Mouse (Mus musculus) bone marrow, adult 2 months (tissue): ENCODE data around the gene Tmem35b. TPM values are rescaled to one million over a fixed set of nuclear protein-coding genes. Genes with fewer than 3 reads are reported as not detected.

Experiments used
- H3K27ac ChIP-seq: fragments of 200-500 bp; 2 replicates; pipeline ENCODE4 v1.5.1; 2012; ENCODE audit warnings: low read depth, mild to moderate bottlenecking, control low read depth, inconsistent platforms, low read length; ENCODE audit not compliant: control insufficient read depth, poor library complexity, insufficient read depth
- H3K4me1 ChIP-seq: fragments of 200-500 bp; 2 replicates; pipeline ENCODE4 v1.6.1; 2011; ENCODE audit warnings: low read length; ENCODE audit not compliant: control insufficient read depth, insufficient read depth
- H3K4me3 ChIP-seq: fragments of 200-500 bp; replicated peaks from 2 replicates; pipeline ENCODE3; 2011; ENCODE audit warnings: mild to moderate bottlenecking, low read depth, low read length, control low read depth; ENCODE audit not compliant: control insufficient read depth
- CTCF ChIP-seq: fragments of 200-500 bp; IDR thresholded peaks from 2 replicates; pipeline ENCODE4 v1.5.1; 2011; ENCODE audit warnings: low read length, control low read depth; ENCODE audit not compliant: control insufficient read depth, insufficient read depth
- POLR2A ChIP-seq: fragments of 200-500 bp; IDR thresholded peaks from 2 replicates; pipeline ENCODE4 v1.6.1; 2011; ENCODE audit warnings: low read depth, mild to moderate bottlenecking, control low read depth, low read length, borderline replicate concordance; ENCODE audit not compliant: control insufficient read depth
- WGBS: fragments of 180-500 bp; shearing (Covaris S2); methylation state at CpG from one replicate; pipeline ENCODE4 v1.1.7; 2018; 5-methylcytosine and 5-hydroxymethylcytosine counted together
- polyA plus RNA-seq: library from polyadenylated mRNA; stranded (reverse); fragments of >200 nt; gene quantifications from 2 replicates; pipeline ENCODE4 v1.2.4, GENCODE M21; 2011; ENCODE audit warnings: low replicate concordance; ENCODE audit not compliant: missing spikeins, insufficient read depth, insufficient read length

The Tmem35b gene
- polyA plus RNA-seq, 1 experiment, result 8.6 TPM

DNA sequence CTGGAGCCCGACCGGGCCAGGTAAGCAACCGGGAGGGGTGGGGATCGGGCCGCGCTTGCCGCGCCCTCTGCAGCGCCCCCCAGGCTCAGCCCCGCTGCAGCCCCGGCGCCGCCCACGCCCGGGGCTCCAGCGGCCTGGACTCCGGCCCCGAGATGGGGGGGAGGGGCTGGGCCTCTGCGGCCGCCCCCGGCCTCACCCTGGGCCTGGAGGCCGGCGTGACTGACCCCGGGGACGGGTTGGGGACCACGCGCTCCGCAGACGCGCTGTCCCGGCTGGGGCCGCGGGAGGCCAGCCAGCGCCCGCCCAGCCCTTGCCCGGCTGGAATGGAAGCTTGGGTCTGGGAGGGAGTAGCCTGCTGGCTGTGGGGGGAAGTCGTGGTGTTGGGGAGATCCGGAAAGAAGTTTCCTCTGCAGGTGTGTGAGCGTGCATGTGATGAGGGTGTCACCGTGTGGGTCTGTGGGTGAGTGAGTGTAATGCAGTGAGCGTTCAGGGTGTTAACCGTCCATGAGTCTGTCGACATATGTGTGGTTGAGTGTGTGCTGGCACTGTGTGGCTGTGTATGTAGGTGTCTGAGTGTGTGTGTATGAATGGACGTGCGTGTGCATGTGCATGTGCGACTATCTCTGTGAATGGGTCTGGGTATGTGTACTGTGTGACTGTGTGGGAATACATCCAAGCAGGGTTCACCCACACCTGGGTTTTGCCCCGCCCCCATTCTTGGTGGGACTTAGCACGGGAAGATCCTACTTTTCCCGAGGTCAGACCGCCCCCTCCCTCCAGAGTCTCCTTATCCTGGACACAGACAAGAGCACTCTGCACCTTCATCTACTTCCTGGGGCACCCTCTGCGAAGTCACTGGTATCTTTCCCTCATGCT, 46.1 kb downstream of the Tmem35b start:
- 4% methylated on average over 51 of the region's 51 CpGs for WGBS
- no peaks in the 10 kb centered on the region for H3K4me1 ChIP-seq
- no peak overlapping the region for H3K27ac ChIP-seq
- no peak overlapping the region for H3K4me3 ChIP-seq
- no peak for TF ChIP-seq CTCF
- TF ChIP-seq POLR2A, result no peak

DNA sequence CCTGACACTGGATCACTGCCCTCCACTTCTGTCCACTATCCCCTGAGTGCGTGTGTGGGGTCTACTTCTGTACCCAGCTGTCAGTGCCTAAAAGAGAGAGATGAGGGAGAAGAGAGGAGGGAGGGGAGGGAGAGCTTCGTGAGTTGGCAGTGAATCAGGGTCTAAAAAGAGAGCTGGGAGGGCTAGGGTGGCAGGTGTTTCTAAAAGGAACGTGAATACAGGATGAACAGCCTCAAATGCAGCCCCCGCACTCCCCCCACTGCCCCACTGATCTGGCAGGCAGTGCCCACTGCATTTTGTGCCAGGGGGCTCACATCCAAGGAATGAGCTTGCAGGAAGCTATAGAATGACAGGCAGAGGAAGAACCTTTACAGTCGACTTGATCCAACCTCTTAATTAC, 47.4 kb downstream of the Tmem35b start:
- 46% methylated on average over 5 of the region's 5 CpGs for WGBS
- no peak overlapping the region for H3K27ac ChIP-seq
- no peaks in the 10 kb centered on the region for H3K4me1 ChIP-seq
- H3K4me3 ChIP-seq, result no peak overlapping the region
- no peak for TF ChIP-seq POLR2A
- no peak for TF ChIP-seq CTCF

DNA sequence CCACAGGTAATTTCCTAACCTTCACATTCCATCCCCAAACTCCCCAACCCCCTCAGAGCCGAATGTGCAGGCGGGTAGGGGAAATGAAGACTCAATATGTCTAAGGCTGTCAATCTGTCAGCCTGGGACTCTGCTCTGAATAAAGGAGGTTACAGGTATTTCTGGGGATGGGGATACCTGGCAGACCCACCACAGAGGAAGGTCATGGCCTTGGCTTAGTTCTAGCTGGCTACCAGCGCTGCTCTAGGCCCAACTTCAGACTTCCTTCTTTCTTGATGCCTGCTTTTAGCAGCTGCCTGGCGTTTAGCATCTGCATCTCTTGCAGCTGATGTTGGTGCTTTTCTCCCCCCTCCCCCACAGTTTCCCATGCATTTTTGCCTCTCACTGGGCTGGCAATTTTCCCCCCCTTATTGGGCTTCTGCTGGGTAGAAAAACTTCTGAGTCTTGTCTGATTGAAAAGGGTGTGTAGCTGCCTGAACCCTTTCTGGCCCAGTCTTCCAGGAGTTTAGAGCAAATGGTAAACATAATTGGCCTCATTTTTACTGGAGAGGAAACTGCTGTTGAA, 47.9 kb downstream of the Tmem35b start:
- Histone ChIP-seq H3K4me1 (no peaks in the 10 kb centered on the region), H3K4me3 (no peak overlapping the region), H3K27ac (no peak overlapping the region)
- 40% methylated on average over 4 of the region's 4 CpGs for WGBS
- TF ChIP-seq CTCF, result no peak
- TF ChIP-seq POLR2A, result no peak

DNA sequence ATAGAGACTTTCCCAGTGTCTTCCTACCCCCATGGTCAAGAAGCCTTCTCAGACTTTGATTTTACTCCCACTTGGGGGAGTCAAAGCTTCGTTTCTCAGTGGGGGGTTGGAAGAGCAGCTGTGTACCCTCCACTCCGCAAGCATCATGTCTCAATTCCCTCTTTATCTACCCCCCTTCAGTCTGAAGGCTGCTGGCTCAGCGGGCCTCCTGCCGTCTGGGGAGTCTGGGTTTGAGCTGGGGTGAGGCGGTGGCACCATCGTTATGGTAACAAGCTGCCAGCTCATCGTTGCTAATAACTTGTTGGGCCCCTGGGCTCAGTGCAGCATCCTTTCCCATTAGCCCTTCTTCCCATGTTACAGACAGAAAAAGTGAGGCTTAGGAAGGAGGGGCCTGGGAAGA, 48.6 kb downstream of the Tmem35b start:
- H3K4me1 ChIP-seq, result no peaks in the 10 kb centered on the region
- WGBS, result 26% methylated on average over 7 of the region's 7 CpGs
- TF ChIP-seq CTCF (no peak), POLR2A (no peak)

DNA sequence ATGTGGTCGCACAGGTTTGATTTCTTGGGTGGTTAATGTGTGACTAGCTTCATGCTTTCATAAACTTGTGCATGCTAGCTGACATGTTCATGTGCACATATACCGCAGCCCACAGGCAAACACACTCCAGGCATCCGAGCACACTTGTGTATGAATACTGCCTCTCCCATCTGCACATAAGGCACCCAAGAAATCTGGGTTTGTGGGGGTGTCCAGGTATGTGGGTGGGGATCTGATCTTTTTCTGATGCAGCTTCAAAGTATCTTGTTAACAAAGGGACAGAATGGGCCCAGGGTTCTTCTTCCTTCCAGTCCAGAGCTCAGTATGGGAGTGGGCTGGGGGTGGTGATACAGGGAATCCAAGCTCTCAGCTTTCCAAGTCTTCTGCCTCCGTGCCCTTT, 49.1 kb downstream of the Tmem35b start:
- no peak for TF ChIP-seq CTCF
- TF ChIP-seq POLR2A, result no peak
- Histone ChIP-seq H3K4me3 (no peak overlapping the region), H3K27ac (no peak overlapping the region), H3K4me1 (no peaks in the 10 kb centered on the region)
- 53% methylated on average over 4 of the region's 4 CpGs for whole genome bisulfite sequencing

More for the DNA sequence above, 48.6 kb downstream of the Tmem35b start:
- no peak overlapping the region for H3K27ac ChIP-seq
- H3K4me3 ChIP-seq, result no peak overlapping the region

DNA sequence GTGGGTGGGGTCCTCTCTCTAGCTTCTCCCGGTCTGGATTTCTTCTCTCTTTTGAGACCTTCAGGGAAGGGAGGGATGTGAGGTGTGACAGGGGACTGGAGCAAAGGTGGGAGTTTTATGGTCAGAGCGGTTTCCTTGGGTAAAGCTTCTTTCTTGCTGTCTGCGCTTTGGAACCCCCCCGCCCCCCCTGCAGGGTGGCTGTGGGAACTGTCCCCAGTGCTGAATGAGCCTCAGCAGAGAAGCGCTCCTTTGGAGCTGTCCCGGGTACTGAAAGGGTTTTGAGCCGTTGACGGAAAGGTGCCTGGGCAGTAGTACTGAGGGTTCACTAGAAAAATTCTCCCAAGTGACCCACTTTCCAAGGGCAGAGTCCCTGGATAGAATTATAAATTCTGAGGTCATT, 50.0 kb downstream of the Tmem35b start:
- no peak overlapping the region for H3K27ac ChIP-seq
- H3K4me3 ChIP-seq, result no peak overlapping the region
- TF ChIP-seq POLR2A, result no peak
- no peak for TF ChIP-seq CTCF
- WGBS, result 3% methylated on average over 8 of the region's 8 CpGs
- H3K4me1 ChIP-seq, result no peaks in the 10 kb centered on the region

DNA sequence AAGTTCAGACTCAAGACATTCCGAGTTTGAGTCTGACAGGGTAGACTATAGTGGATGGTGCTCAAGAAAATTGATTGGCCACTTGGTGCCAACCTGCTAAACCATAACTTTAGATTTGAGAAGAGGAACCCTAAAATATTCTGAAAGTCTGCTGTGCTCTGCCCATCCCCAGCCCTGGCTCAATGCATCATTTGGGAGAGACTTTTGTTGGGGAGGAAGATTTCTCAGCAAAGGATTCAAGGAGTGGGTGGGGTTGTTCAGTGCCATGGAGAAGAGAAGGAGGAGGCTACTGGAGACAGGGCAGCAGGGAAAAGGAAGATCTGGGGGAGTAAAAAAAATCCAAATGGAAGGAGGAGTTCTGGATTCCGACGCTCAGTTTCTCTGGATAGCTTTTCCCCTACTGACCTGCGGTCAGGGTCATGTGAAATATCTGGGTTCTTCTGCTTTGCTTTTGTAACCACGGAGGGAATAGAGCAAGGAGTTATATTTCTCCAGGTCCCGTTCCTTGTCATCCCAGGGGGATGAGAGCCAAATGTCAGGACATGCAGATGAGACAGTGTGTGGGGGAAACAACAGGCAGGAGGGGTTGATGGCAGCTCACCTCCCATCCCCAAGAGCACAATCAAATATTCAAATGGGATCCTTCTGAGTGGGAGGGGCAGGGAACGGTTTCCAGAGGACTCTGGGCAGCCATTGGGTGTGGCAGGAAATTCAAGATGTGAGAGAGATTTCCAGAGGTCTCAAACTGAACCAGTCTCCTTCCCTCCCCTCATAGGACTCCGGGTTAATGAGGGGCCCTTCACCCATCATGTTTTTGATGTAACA, 50.8 kb downstream of the Tmem35b start:
- Histone ChIP-seq H3K27ac (no peak overlapping the region), H3K4me3 (no peak overlapping the region), H3K4me1 (no peaks in the 10 kb centered on the region)
- 51% methylated on average over 8 of the region's 8 CpGs for WGBS
- no peak for TF ChIP-seq POLR2A
- no peak for TF ChIP-seq CTCF

DNA sequence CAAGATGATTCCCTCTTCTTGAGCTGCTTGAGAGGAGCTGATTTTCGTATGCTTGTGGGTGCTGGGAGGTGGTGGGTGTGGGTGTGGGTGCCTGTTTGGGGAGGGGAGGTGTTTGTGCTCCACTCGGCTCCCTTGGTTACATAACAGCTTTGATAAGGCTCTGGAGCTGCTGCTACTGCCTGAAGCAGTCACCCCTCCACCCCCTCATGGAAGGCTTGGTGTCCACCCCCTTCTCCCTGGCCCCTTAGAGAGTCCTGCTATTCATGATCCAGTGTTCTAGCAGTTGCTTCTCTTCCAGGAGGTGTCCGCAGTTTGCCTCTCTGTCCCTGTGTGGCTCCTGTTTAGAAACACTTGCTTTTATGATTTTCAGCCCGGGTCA, 51.4 kb downstream of the Tmem35b start:
- TF ChIP-seq POLR2A (no peak), CTCF (no peak)
- Histone ChIP-seq H3K4me3 (no peak overlapping the region), H3K4me1 (no peaks in the 10 kb centered on the region), H3K27ac (no peak overlapping the region)
- 47% methylated on average over 4 of the region's 4 CpGs for WGBS

DNA sequence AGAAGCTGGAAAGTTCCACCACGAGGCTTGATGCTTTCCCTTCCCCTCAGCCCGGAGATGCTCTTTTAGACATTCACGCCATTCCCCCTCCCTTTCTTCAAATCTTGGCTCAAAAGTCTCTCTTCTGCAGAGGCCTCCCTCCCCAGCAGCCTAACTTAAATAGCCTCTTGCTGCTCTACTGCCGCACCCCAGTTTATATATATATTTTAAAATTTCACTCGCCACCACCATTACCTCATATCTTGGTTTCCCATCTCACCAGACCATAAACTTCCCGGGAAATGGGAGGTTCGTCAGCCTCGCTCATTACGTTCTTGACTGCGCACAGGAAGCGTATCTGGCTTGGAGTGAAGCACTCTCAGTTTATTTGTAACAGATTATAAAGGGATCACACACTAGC, 54.5 kb downstream of the Tmem35b start:
- no peak overlapping the region for H3K4me3 ChIP-seq
- no peak overlapping the region for H3K27ac ChIP-seq
- H3K4me1 ChIP-seq, result no peaks in the 10 kb centered on the region
- WGBS, result 73% methylated on average over 11 of the region's 11 CpGs
- TF ChIP-seq POLR2A, result no peak
- no peak for TF ChIP-seq CTCF
